Mouse (Mus musculus) lung, adult 2 months (tissue): ENCODE measurements around the gene Smpd1.

Experiments
- CTCF ChIP-seq: fragments of 200-500 bp; IDR thresholded peaks from 2 replicates; pipeline ENCODE4 v1.5.1; 2011; ENCODE audit warnings: mild to moderate bottlenecking, low read length, control low read depth; ENCODE audit not compliant: insufficient read depth
- POLR2A ChIP-seq: fragments of 200-500 bp; IDR thresholded peaks from 2 replicates; pipeline ENCODE4 v1.6.1; 2011; ENCODE audit warnings: low read depth, mild to moderate bottlenecking, control low read depth, low read length, borderline replicate concordance; ENCODE audit errors: extremely low read depth

DNA sequence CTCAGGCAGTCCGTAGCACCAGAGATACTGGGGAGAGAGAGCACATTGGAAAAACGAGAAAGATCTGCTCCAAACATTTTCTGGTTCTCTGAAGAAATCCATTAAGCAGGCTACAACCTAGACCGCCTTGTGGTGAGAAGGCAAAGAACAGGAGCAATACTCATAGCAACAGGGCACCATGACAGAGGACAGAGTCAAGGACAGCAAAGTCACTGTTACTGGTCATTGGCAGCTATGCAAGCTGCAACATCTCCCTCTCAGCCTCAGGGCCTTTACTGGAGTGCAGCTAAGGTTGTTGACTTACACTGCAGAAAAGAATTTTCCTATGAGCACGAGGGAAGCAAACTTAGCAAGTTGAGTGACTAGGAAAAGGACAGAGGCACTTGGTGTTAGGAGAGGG, 46.9 kb upstream of the Smpd1 start:
- TF ChIP-seq POLR2A = no peak
- no peak for TF ChIP-seq CTCF
